Mouse (Mus musculus) monocyte, adult 5-6 weeks (primary cell): ENCODE measurements around the gene Aqp1. TPM values are rescaled to one million over a fixed set of nuclear protein-coding genes. Genes with fewer than 3 reads are reported as not detected.

ENCODE experiments used
- ATAC-seq: fragments of 153-309, 156-312 bp; replicated peaks from 2 replicates; pipeline ENCODE4 v1.8.0; 2017; ENCODE audit warnings: mild to moderate bottlenecking; ENCODE audit not compliant: low TSS enrichment, insufficient number of reproducible peaks, severe bottlenecking, poor library complexity, low FRiP score
- total RNA-seq: library from RNA; stranded (forward); fragments of 200-1000, 200-491, 200-594 nt; gene quantifications from 3 replicates; pipeline ENCODE4 v1.2.3, GENCODE M21; 2017

Gene Aqp1
- total RNA-seq, 1 experiment from 2014 or later, result not detected

DNA sequence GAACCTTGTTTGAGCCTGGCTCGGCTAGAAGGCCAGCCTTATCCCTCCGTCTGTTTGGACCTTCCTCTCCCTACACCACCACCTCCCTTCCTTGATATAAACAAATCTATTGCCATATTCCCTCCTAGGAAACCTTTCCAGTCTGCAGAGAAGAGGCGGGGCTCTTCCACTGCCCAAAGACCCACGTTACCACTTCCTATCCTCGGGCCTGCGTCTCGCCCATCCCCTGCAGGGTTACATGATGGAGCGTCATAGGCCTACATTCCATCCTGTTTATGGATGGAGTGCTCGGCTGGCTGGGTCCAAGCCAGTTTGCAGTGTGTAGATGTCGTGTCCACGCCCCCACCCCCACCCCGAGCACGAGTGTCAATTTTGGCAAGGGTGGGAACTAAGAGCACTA is 8.9 kb upstream of the Aqp1 start:
- ATAC-seq, result no peak

DNA sequence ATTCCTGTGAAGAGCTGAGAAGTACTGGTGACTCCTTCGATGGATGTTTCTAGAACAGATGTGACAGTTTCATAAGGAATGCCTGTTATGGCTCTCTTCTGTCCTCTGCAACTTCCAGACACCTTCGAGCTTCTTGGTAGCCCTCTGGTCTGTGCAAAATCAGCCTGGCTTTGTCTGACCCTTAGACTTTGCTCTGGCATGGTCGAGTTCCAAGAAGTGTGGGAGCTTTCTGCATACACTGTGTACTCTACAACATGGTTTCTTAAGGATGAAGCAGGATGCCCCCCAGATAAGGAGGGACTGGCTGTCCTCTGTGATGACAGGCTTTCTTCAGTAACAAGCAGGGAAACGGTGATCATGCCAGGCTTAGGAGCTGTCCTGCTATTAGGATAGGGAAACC is 8.1 kb upstream of the Aqp1 start:
- ATAC-seq, result no peak

DNA sequence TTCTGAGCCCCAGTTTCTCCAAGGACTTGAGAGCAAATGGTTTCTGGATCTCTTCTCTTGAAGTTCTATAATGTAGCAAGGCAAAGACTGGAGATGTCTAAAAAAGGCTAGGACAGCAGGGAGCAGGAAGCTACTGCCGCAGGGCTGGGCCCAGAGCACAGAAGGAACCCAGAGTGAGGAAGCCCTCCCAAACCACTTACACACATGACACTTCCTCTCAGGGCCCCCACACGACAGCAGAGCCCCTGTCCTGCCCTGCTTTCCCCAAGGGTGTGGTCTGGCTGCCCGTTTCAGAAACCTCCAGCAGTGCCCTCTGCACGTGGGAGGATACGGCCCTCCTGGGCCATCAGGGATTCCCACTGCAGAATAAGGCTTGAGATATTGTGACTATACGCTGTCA is 4.9 kb upstream of the Aqp1 start:
- no peak; the same call in 1 of the 2 replicates for ATAC-seq

DNA sequence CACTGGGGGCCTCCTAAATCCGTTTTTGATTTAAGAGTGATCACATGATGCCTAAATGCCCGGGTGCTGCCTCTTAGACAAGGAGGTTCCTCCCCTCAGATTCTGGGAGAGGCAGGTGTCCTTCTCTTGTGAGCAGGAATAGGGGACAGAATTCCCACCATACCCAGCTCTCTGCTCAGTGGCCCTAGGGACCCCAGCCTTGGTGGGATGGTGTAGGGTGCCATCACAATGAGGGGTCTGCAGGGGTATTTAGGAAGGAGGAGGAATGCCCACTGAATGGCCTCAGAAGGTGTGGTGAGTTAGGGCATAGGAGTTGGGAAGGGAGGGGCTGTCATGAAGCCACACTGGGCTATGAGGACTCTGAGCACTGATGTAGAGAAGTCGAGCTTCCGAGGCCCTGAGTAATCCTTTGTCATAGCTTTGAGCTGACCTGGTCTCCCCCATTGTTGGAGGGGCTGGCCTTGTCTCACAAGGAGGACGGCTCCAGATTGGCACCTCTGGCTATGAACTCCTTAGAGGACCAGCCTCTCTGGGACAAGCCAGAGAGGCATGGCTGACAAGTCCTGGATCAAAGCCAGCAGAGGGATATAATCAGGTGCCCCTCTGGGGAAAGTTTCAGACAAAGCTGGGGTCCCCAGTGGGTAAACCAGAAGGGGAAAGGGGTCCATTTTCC is 4.0 kb upstream of the Aqp1 start:
- ATAC-seq, result no peak

DNA sequence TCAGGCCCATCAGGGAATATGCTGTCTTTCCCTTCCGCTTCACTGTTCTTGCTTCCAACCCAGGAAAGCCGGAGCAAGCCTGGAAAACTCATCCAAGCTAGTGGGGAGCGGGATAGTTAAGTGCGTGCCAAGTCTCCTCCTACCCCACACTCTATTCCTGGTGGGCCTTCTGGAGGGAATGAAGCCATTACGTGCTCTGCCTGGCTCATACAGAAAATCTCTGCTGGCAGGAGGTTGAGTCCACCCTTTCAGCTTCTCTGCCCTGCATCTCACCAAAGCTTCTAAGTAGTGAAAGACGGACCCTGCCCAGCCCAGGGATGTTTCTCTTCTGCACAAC is 3.5 kb upstream of the Aqp1 start:
- no peak for ATAC-seq

DNA sequence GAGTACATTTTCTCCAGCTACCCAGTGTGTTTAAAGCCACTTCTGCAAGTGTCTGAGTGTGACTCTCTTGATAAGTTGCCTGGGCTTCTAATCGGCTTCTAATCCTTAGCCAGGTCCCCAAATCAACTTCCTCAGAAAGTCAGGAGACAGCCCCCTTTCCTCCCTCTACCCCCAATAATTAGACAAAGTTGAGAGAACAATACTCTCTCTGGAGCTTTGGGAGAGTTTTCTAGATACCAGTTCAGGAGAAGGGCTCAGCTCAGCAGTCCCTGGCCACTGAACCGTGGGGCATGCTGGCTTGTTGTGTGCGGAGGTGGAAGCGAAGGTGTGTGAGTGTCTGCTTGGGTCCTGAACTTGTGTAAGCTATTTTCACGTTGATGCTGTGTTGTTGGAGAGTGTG is 1.0 kb downstream of the Aqp1 start:
- ATAC-seq, result no peak

DNA sequence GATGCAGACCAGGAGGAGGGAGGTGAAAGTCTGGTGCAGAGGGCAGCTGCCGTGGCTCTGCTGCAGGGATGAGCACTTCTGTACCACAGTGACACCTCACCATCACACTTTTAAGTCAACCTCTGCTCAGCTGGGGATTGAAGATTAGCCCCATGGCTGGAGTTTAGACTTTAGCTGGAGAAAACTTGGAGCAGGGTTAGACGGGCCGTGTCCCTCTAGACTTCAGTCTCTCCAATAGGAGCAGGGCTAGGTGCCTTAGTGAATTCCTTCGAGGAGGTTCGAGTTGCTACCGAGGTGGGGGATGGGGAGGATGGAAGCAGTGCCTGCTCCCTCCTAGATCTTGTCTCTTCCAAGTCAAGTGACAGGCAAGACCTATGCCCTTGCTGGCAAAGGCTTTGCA is 1.8 kb downstream of the Aqp1 start:
- ATAC-seq, result no peak

DNA sequence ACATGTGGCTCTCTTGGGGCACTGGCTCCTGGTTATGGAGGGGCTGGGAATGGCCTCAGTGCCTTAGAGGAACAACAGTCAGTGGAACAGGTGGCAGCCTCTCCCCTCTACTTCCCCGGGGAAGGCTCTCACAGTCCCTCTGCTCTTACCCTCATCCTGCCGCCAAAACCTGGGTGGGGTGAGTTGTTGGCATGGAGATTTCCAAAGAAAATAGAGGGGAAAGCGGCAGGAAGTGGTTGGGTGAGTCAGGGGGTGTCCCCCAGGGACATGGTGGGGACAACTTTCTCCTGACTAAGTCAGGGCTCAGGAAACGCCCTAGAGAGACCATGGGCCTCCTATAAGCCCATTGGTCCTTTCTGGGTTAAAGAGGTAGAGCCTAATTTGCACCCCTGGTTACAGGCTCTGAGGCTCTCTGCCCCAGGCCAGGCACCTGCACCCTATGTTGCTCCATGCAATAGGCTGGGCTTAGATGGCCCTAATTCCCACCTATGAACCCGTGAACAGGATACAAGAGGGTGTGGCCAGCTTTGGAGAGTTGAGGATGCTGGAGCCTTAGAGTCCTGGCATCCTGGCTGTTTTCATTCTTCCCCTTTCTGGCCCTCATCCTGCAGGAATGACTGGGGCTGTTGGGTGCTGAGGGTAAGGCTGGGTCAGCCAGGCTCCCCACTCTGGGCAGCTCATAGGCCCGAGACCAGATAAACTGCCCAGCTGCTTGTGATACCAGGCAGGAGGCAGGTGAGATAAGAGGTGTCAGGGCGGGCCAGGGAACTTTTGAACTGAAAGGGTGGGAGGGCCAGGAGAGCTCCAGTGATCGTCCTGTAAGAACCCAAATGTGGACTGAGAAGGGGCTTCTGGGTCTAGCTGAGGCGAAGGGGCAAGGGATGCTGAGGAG is 2.9 kb downstream of the Aqp1 start:
- ATAC-seq, result no peak

DNA sequence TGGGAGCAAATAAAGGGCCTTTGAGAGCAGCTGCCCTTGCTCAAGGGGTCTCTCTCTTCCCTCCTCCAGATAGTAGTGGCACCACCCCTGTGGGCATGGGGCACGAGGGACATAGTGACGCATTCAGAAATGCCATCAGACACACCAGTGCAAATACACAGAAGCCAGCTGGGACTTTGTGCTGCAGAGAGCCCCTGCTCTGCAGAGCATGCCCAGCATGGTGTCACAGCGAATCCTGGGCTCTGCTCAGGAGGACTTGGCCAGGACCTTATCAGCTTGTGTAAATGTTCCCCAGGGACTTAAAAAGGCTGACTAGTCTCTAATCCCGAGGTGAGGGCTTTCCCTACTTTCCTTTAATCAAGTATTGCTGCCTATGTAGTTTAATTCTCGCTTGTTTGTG is 5.5 kb downstream of the Aqp1 start:
- ATAC-seq, result no peak

DNA sequence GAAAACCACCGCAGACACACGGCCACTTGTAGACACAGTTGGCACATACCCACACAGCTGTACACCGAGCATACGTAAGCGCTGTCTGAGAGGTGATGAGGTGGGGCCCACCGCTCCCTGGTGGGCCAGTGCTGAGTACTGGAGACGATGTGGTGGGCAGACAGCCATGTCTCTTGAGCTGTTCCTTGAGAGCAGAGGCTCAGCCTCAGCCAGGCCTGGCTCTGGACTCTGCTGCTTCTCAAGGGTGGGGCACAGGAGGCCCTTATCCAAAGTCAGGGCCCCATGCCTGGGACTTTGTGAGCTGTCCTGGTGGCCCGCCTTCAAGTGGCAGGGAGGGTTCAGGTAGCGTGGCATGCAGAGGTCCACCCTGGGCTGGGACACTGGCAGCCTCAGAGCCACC is 6.1 kb downstream of the Aqp1 start:
- ATAC-seq, result no peak

DNA sequence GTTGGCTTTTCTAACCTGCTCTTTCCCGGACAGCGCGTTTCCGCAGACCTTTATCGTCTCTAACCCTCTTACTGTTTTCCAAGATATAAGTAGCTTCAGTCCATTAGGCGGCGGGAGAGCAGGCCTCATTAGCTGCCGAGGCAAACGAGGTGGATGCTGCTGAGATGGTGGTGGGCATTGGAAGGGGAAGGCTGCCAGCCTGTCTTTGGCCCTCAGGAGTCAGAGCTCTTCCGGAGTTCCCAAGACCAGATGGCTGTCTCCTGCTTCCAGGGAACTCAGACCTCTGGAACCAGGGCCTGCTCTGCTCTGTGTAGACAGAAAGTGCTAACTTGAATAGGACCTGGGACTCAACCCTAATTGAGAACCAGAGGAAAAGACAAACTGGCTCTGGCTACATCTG is 7.2 kb downstream of the Aqp1 start:
- no peak for ATAC-seq

DNA sequence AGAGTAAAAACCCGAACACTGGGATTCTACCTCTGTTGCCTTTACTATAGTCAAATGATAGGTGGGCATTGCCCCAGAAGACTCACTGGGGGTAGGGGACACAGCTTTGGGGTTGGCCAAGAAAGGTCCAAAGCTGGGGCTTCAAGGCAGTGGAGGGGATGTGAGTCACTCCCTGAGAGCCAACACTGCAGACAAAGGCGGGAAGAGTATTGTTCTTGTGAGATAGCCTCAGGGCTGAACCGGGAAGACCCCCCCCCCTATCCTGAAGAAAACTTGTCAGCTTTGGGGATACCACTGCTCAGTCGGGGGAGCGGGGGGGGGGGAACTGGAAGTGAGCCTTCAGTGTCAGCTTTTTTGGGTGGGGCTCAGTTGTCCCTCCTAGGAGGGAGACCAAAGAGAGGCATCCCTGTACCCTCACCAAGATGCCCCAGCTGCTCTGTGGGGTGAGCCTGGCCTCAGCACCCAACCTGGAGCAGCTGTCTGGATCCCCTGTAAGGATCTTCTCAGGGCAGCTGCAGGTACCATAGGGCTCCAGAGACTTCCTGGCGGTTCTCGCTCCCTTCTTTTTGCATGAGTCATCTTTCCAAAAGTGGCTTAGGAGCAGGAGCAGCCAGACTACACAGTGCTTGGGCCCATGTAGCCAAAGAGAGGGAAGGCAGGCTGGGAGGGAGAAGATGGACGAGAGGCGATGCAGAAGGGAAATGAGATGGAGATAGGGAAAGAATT is 8.2 kb downstream of the Aqp1 start:
- no peak for ATAC-seq

DNA sequence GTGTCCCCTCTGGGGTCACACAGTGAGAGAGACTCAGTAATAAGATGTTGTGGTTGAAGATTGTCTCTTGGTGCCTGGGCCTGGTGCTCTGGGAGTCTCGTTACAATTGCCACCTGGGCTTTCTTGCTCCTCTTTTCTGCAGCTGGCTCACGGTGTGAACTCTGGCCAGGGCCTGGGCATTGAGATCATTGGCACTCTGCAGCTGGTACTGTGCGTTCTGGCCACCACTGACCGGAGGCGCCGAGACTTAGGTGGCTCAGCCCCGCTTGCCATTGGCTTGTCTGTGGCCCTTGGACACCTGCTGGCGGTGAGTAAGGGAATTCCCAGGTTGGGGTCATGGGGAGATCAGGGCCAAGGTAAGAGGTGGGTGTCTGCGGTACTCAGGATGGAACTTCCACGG is 9.0 kb downstream of the Aqp1 start:
- no peak for ATAC-seq

DNA sequence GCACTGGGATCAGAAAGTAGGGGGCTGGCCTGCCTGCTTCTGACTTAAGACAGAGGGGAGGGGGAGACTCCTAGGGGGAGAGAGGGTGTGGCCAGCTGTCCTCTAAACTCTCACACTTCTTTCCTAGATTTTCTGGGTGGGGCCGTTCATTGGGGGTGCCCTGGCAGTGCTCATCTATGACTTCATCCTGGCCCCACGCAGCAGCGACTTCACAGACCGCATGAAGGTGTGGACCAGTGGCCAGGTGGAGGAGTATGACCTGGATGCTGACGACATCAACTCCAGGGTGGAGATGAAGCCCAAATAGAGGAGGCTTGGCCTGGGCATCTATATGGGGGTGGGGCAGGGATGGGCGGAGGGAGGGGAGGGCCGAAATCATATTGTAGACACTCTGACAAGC is 10.3 kb downstream of the Aqp1 start:
- ATAC-seq, result no peak

DNA sequence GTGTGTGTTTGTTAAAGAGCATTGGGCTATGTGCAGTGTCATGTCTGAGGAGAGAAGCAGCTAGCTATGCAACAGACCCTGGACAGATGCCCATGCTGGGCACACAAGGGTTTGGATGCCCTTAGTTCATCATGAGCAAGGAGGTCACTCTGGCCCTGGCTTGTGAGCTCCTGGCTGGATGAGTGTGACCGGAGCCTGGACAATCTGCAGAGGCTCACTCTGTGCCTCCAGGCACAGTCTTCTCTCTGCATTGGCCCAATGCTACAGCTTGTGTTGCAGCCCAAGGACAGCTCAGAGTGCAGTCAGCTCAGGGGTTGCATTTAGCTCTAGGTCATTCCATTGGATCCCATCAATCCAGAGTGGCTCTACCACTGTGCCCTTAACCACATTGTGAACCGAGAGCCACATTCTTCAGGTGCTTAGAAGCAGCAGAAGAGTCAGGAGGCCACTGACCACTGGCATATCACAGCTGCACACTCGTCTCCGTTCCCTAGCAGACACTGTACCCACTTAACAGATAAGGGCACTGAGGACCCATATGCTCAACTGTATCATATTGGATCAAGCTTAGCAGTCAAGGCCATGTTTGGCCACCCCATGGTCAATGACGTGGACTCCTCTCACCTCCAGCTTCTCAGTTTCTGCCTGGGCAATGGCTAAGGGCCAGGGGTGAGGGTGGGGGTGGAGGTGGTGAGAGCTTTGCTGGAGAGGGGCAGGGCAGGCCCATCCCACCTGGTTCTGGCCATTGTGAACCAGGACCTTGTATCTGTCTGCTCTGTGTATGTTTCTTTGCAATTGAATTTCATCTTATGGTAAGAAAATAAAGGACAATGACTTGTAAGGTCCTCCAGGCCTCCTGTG is 11.7 kb downstream of the Aqp1 start:
- ATAC-seq, result no peak

DNA sequence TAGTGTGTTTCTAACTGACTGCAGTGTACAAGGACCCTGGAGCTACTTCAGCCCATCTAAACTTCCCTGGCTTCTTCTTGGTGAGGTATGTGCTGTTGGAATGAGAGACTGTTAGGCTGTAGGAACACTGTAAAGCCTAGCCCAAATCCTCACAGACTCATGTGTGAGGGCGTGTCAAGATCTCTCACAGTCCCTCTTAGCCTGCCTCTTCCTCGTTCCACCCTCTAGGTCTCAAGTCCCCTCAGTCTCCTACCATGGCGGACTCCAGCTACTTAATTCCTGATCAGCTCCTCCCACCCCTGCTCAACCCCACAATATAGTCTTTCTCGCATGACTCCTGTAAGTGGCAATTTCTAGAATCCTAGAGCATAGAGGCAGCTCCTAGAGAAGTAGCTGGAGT is 13.0 kb downstream of the Aqp1 start:
- no peak for ATAC-seq

DNA sequence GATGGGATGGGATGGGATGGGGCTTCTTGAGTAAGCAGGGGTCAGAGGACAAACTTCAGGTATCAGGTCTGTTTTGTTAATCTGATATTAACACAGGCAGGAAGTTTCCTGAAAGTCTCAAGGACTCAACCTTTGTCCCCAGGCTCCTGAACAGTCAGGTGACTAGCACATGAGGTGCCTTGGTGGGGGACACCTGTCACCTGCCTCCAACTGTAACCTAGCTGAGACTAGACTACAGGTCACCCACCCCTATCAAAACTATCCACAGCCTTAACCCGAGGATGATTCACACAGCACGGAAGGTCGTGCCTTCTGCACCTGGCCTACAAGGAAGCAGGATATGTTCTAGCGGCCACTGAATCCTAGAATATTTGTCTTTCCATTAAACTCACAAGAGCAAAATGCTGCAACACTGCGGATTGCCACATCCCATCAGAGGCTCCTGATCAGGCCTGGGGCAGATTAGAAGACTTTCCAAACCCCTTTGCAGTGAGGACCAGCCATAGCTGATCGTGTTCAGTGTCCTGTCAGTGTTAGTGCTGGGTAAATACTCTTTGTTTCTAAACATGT is 14.2 kb downstream of the Aqp1 start:
- no peak for ATAC-seq

DNA sequence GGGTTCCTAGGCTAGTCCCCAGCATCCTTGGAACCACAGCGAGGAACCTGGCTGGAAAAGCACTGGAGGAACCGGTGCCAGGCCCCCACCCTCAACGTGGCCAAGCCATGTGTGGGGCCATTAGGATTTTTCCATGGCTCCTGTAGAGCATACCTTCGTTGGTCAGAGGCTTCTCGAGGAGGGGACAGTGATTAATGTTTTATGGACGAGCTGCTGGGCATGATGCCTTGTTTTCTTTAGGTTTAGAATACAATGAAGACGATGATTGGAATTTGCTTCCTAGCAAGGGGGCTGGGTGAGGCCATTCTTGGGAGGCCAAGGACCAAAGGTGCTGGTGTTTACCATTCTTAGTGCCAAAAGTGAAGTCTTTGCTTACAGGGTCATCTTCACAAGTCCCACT is 15.5 kb downstream of the Aqp1 start:
- no peak for ATAC-seq
